Mouse (Mus musculus): ENCODE data around the gene Tdrd12.

DNA sequence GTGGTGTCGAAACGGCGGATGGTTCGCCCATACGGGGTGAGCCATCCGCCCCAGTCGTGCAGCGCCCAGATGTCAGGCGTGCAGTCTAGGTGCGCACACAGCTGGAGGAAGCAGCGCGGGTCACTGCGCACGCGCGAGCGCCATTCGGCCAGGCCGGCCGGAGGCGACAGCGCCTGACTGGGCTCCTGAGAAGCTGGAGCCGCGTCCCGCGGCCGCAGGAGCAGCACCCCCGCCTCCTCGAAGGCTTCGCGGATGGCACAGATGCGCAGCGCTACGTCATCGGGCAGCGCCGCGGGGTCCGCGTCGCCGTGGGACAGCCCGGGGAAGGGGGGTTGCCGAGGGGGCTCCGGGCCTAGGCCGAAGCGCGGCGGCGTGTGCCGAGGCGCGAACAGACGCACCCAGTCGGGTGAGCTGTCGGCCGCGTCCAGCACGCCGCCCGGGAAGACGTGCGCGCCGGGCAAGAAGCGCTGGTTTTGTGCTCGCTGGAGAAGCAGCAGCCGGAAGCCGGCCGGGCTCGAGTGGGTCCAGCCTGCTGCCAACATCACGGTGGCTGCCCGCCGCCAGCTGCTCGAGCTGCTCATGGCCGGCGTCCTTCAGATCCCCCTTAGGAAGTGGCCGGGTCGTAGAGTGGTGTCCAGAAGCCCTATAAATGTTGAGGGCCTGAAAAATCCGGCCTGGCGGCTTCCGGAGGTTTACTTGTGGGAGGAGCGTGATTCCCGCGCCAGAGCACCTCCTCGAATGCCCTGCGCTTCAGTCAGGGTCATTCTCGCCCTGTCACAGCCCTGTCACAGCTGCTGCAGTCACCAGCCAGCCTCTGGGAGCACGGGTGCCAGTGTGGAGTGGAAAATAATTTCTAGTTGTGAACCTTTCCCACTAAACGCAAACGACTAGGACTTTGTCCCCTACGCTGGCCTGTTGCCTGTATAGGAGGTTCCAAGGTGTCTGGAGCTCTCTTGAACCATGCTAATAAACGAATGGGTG is 18.0 kb upstream of the Tdrd12 start:
- TF ChIP-seq CTCF (IDR thresholded peaks at IDR 0.05; ENCODE audit: low read depth), result no peak; the same call in 1 of the 2 replicates
- no peak for TF ChIP-seq EP300 (optimal IDR thresholded peaks at IDR 0.05)
